Mouse (Mus musculus) small intestine, adult 2 months (tissue): ENCODE results near the gene Qpctl. TPM values are rescaled to one million over a fixed set of nuclear protein-coding genes. Genes with fewer than 3 reads are reported as not detected.

Experiments
- H3K27ac ChIP-seq: fragments of 200-500 bp; 2 replicates; pipeline ENCODE4 v1.5.1; 2012; ENCODE audit warnings: low read depth, low read length, control low read depth, inconsistent platforms; ENCODE audit not compliant: insufficient read depth
- H3K27me3 ChIP-seq: fragments of 200-500 bp; 2 replicates; pipeline ENCODE4 v1.6.1; 2012; ENCODE audit warnings: mild to moderate bottlenecking, moderate library complexity, low read length, inconsistent platforms; ENCODE audit not compliant: control insufficient read depth, insufficient read depth
- H3K36me3 ChIP-seq: fragments of 200-500 bp; 2 replicates; pipeline ENCODE4 v1.6.1; 2012; ENCODE audit warnings: mild to moderate bottlenecking, low read length, control low read depth, inconsistent platforms; ENCODE audit not compliant: control insufficient read depth, insufficient read depth
- H3K4me1 ChIP-seq: fragments of 200-500 bp; 2 replicates; pipeline ENCODE4 v1.6.1; 2012; ENCODE audit warnings: low read length, inconsistent platforms, mixed read lengths; ENCODE audit not compliant: control insufficient read depth, insufficient read depth, insufficient read length
- H3K4me3 ChIP-seq: fragments of 200-500 bp; 2 replicates; pipeline ENCODE4 v1.5.1; 2012; ENCODE audit warnings: low read depth, mild to moderate bottlenecking, control low read depth, inconsistent platforms, low read length, moderate library complexity
- CTCF ChIP-seq: fragments of 200-500 bp; IDR thresholded peaks from 2 replicates; pipeline ENCODE4 v1.5.1; 2012; ENCODE audit warnings: low read depth, mild to moderate bottlenecking, control low read depth, inconsistent platforms, low read length, moderate library complexity, mixed read lengths; ENCODE audit not compliant: insufficient replicate concordance, insufficient read length; ENCODE audit errors: extremely low read depth
- POLR2A ChIP-seq: fragments of 200-500 bp; IDR thresholded peaks from 2 replicates; pipeline ENCODE4 v1.6.1; 2012; ENCODE audit warnings: low read depth, mild to moderate bottlenecking, control low read depth, inconsistent platforms, low read length, moderate library complexity
- WGBS: fragments of 180-500 bp; shearing (Covaris S2); methylation state at CpG from one replicate; pipeline ENCODE4 v1.1.7; 2018; 5-methylcytosine and 5-hydroxymethylcytosine counted together
- polyA plus RNA-seq: library from polyadenylated mRNA; depleted of rRNA; stranded (reverse); fragments of >200 nt; gene quantifications from 2 replicates; pipeline ENCODE4 v1.2.3, GENCODE M21; 2012

Gene Qpctl
- polyA plus RNA-seq, 1 experiment = 6.6 TPM

- no peaks in the 10 kb centered on the region for H3K27me3 ChIP-seq
Measured at GRCm38 (mm10) chr7:19103741-19104140, 45.4 kb downstream of the Qpctl start.

GRCm38 (mm10) chr7:19100290-19100689 lies 48.8 kb downstream of the Qpctl start:
- Histone ChIP-seq H3K4me1 (peaks cover under 1% of the 10 kb centered on the region; the same call in 1 of the 2 replicates), H3K27ac (no peak overlapping the region), H3K36me3 (no peaks in the 10 kb centered on the region), H3K27me3 (peaks cover under 1% of the 10 kb centered on the region; the same call in 1 of the 2 replicates), H3K4me3 (no peak overlapping the region)
- TF ChIP-seq POLR2A (no peak), CTCF (no peak)
- 68% methylated on average over 1 of the region's 1 CpGs for WGBS

More at GRCm38 (mm10) chr7:19103741-19104140, 45.4 kb downstream of the Qpctl start:
- H3K4me3 ChIP-seq = no peak overlapping the region
- H3K36me3 ChIP-seq = no peaks in the 10 kb centered on the region
- H3K4me1 ChIP-seq = no peaks in the 10 kb centered on the region
- TF ChIP-seq POLR2A (no peak), CTCF (no peak)
- H3K27ac ChIP-seq = no peak overlapping the region

DNA sequence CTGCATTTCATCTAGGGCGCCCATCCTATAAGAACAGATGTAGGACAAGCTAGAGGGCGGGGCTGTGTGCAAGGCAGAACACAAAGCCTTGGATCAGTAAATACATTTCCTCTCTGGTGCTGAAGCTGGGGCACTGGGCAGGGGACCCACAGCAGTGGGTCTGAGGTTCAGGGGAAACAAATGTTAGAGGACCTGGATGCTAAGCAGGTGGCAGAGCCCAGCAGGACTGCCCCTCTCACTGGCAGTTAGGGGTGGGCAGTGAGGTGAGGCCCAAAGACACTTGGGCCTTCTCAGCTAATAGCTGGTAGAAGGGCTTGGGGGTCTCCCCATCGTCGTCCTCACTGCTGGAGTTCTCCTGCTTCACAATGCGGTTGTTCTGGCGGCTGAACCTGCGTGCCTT lies 50.3 kb downstream of the Qpctl start:
- peaks cover 7% of the 10 kb centered on the region; the same call in 1 of the 2 replicates for H3K4me1 ChIP-seq
- TF ChIP-seq POLR2A = no peak
- no peak for TF ChIP-seq CTCF
- H3K27ac ChIP-seq = no peak overlapping the region
- H3K27me3 ChIP-seq = peaks cover 13% of the 10 kb centered on the region
- WGBS = 89% methylated on average over 7 of the region's 7 CpGs
- no peak overlapping the region for H3K4me3 ChIP-seq
- no peaks in the 10 kb centered on the region for H3K36me3 ChIP-seq

- Histone ChIP-seq H3K4me3 (no peak overlapping the region), H3K4me1 (peaks cover 13% of the 10 kb centered on the region), H3K27ac (no peak overlapping the region), H3K27me3 (peaks cover 13% of the 10 kb centered on the region), H3K36me3 (no peaks in the 10 kb centered on the region)
- TF ChIP-seq POLR2A (no peak), CTCF (no peak)
Measured at GRCm38 (mm10) chr7:19097863-19098262, 51.2 kb downstream of the Qpctl start.

DNA sequence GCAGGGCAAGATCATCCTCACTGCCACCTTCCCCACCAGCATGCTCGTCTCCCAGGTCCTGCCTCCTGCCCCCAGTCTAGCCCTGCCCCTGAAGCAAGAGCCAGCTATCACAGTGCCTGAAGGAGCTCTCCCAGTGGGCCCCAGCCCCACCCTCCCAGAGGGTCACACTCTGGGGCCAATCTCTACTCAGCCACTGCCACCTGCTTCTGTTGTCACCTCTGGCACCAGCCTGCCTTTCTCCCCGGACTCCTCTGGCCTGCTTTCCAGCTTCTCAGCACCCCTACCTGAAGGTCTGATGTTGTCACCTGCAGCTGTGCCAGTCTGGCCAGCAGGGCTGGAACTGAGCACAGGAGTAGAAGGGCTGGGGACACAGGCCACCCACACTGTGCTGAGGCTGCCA lies 51.9 kb downstream of the Qpctl start:
- 41% methylated on average over 2 of the region's 2 CpGs for WGBS
- Histone ChIP-seq H3K4me3 (no peak overlapping the region), H3K27me3 (peaks cover 13% of the 10 kb centered on the region), H3K36me3 (no peaks in the 10 kb centered on the region), H3K27ac (no peak overlapping the region), H3K4me1 (peaks cover 13% of the 10 kb centered on the region)
- TF ChIP-seq POLR2A (no peak), CTCF (no peak)

GRCm38 (mm10) chr7:19096421-19096976 lies 52.6 kb downstream of the Qpctl start:
- Histone ChIP-seq H3K4me1 (peaks cover 13% of the 10 kb centered on the region), H3K27me3 (peaks cover 13% of the 10 kb centered on the region), H3K4me3 (no peak overlapping the region), H3K27ac (no peak overlapping the region), H3K36me3 (no peaks in the 10 kb centered on the region)
- TF ChIP-seq POLR2A (no peak), CTCF (no peak)
- 69% methylated on average over 5 of the region's 5 CpGs for WGBS

- Histone ChIP-seq H3K27ac (no peak overlapping the region), H3K4me1 (peaks cover 13% of the 10 kb centered on the region), H3K4me3 (peak overlapping the region; percentile 92), H3K36me3 (no peaks in the 10 kb centered on the region), H3K27me3 (peaks cover 13% of the 10 kb centered on the region)
- 8% methylated on average over 19 of the region's 19 CpGs for WGBS
- TF ChIP-seq POLR2A (no peak), CTCF (no peak)
Measured at GRCm38 (mm10) chr7:19095751-19096110, 53.4 kb downstream of the Qpctl start.
